ENCODE assay signal across 29 mouse cellular contexts in the genomic region with DNA sequence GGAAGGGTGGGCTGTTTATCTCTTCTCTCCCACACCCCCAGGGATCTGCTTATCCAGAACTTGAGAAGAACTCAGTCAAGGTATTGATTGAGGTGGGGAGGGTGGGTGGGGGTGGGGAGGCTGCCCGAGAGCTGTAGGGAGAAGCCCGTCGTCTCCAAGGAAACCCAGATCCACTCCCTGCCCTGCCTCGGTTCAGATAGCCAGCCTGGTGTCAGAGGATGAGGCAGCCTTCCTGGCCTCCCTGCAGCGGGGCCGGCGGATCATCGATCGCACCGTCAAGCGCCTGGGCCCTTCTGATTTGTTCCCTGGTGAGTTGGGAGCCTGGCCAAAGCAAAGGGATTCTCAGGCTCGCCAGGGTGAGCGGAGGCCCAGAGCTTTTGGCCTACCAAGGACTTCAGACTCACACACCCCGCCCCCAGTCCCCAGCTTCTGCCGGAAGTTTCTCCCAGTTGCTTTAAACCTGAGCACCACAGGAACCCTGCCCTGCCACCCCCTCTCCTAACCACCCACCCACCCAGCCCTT. TPM values are rescaled to one million over a fixed set of nuclear protein-coding genes. Genes with fewer than 3 reads are reported as not detected.
DNase-seq lines count a peak whose midpoint lies in the region; ATAC-seq and TF ChIP-seq lines count a peak whose summit lies in the region.
"Had no signal": no experiment of that assay in that cellular context is flagged by ENCODE, and none has a peak within 500 bp of the region (broad histone marks: within the 10 kb centered on the region; RNA-seq: fewer than 3 reads in every experiment).

No protein-coding gene starts in this region.

- H3K4me2 ChIP-seq in intestine, postnatal 0 days (replicated peaks; ENCODE audit: low read depth): no peak overlapping the region
- no peak overlapping the region for H3K4me2 ChIP-seq in forebrain, embryonic 16.5 days (ENCODE audit: low read length)
- H3K4me2 ChIP-seq: heart, embryonic 13.5 days; hindbrain, embryonic 13.5 days; liver, embryonic 13.5 days; neural tube, embryonic 15.5 days had no signal

- ATAC-seq in intestine, postnatal 0 days: peak; percentile 35; the same call in 1 of the 2 replicates
- no peak for ATAC-seq in forebrain, embryonic 16.5 days
- ATAC-seq: CD4-positive, CD25-positive, alpha-beta regulatory T cell, adult 4 months; forebrain, postnatal 0 days; lung, postnatal 0 days had no signal

- no peak overlapping the region for H3K9ac ChIP-seq in intestine, postnatal 0 days (ENCODE audit: low read depth, low read length)
- H3K9ac ChIP-seq in forebrain, embryonic 16.5 days (replicated peaks; ENCODE audit: low read depth, low read length): no peak overlapping the region
- H3K9ac ChIP-seq: forebrain, postnatal 0 days; hindbrain, embryonic 13.5 days; liver, embryonic 13.5 days; neural tube, embryonic 15.5 days had no signal

- peaks cover 83% of the 10 kb centered on the region for H3K36me3 ChIP-seq in E14TG2a.4 (ENCODE audit: insufficient read depth, low read length)
- peaks cover 16% of the 10 kb centered on the region; the same call in 1 of the 2 replicates for H3K36me3 ChIP-seq in intestine, postnatal 0 days (ENCODE audit: control insufficient read depth, insufficient read depth)
- H3K36me3 ChIP-seq in forebrain, embryonic 16.5 days (ENCODE audit: control insufficient read depth, insufficient read depth): no peaks in the 10 kb centered on the region

- WGBS in intestine, postnatal 0 days: 54% methylated on average over 15 of the region's 15 CpGs
- 53% methylated on average over 15 of the region's 15 CpGs for WGBS in forebrain, embryonic 16.5 days

- no peak for TF ChIP-seq CTCF in E14TG2a.4 (conservative IDR thresholded peaks at IDR 0.05; ENCODE audit: low read length)
- TF ChIP-seq CTCF in intestine, postnatal 0 days (IDR thresholded peaks at IDR 0.05; ENCODE audit: low read depth): no peak
- no peak for TF ChIP-seq CTCF in layer of hippocampus, adult 2 months (conservative IDR thresholded peaks at IDR 0.05)

- H3K4me3 ChIP-seq in E14TG2a.4 (replicated peaks; ENCODE audit: low read length): peak overlapping the region; percentile 54; the same call in 1 of the 2 replicates
- no peak overlapping the region for H3K4me3 ChIP-seq in intestine, postnatal 0 days (ENCODE audit: low read depth, low read length)
- no peak overlapping the region for H3K4me3 ChIP-seq in layer of hippocampus, adult 2 months
- H3K4me3 ChIP-seq in forebrain, embryonic 16.5 days (replicated peaks; ENCODE audit: low read length): no peak overlapping the region
- H3K4me3 ChIP-seq: forebrain, embryonic 10.5 days; heart, adult 2 months; heart, embryonic 13.5 days; hindbrain, embryonic 13.5 days; liver, embryonic 13.5 days; neural tube, embryonic 15.5 days had no signal

- peaks cover 63% of the 10 kb centered on the region for H3K4me1 ChIP-seq in E14TG2a.4 (replicated peaks; ENCODE audit: low read depth, low read length)
- no peaks in the 10 kb centered on the region for H3K4me1 ChIP-seq in intestine, postnatal 0 days (replicated peaks; ENCODE audit: control insufficient read depth, insufficient read depth, low read length)
- H3K4me1 ChIP-seq in forebrain, embryonic 16.5 days (replicated peaks; ENCODE audit: control insufficient read depth, insufficient read depth, low read length): peaks cover 3% of the 10 kb centered on the region; the same call in 1 of the 2 replicates

- no peaks in the 10 kb centered on the region for H3K27me3 ChIP-seq in E14TG2a.4 (ENCODE audit: insufficient read depth, low read length)
- no peaks in the 10 kb centered on the region for H3K27me3 ChIP-seq in intestine, postnatal 0 days (replicated peaks; ENCODE audit: control insufficient read depth, insufficient read depth, low read length)
- H3K27me3 ChIP-seq in forebrain, embryonic 16.5 days (replicated peaks; ENCODE audit: control insufficient read depth, insufficient read depth, low read length): no peaks in the 10 kb centered on the region
- H3K27me3 ChIP-seq: heart, embryonic 13.5 days; hindbrain, embryonic 13.5 days; liver, embryonic 13.5 days; neural tube, embryonic 15.5 days had no signal

- peak; percentile 61 for DNase-seq in cerebellum, adult 9-11 months
- no peak for DNase-seq in cerebellum, adult 11-12 months
- peak; percentile 70 for DNase-seq in MEL-GATA-1-ER (ENCODE audit: extremely low read depth, low read depth)
- DNase-seq in layer of hippocampus, postnatal 25 days (ENCODE audit: extremely low spot score in 1 of 2, low spot score in 1 of 2): no peak
- DNase-seq in layer of hippocampus, adult 2 months (ENCODE audit: low spot score in 2 of 2): no peak
- DNase-seq: adrenal gland, postnatal 36 days; cerebellum, adult 11 months; forebrain, postnatal 0 days; gastrocnemius, postnatal 14 days; heart, adult 2 months; heart, postnatal 14 days; kidney, adult 11 months; kidney, postnatal 4 days; left cerebral cortex, postnatal 4 days; liver, embryonic 13.5 days; right cerebral cortex, adult 18-20 months; right cerebral cortex, postnatal 4 days; thymus, postnatal 25 days had no signal

- H3K9me3 ChIP-seq in E14TG2a.4 (ENCODE audit: low read length): no peaks in the 10 kb centered on the region
- no peaks in the 10 kb centered on the region for H3K9me3 ChIP-seq in intestine, postnatal 0 days (ENCODE audit: control insufficient read depth)
- no peaks in the 10 kb centered on the region for H3K9me3 ChIP-seq in forebrain, embryonic 16.5 days (ENCODE audit: control insufficient read depth, low read length)
- H3K9me3 ChIP-seq: forebrain, embryonic 10.5 days; heart, embryonic 13.5 days; hindbrain, embryonic 13.5 days; liver, embryonic 13.5 days; neural tube, embryonic 15.5 days had no signal

- no peak overlapping the region for H3K27ac ChIP-seq in intestine, postnatal 0 days (ENCODE audit: low read depth, low read length)
- no peak overlapping the region for H3K27ac ChIP-seq in layer of hippocampus, adult 2 months
- no peak overlapping the region for H3K27ac ChIP-seq in forebrain, embryonic 16.5 days (ENCODE audit: low read length)
- H3K27ac ChIP-seq: forebrain, embryonic 10.5 days; heart, adult 2 months; heart, embryonic 13.5 days; hindbrain, embryonic 13.5 days; liver, embryonic 13.5 days; macrophage; neural tube, embryonic 15.5 days had no signal

RNA-seq across cellular contexts. Expression of gene Tcte1, which starts 8.0 kb away (rescaled TPM):
- not detected in 2 replicates for polyA plus RNA-seq in intestine, postnatal 0 days (2015; fragmentation: Nextera tagmentation; extraction: Ambion mirVana)
- total RNA-seq in layer of hippocampus, postnatal 25 days (2021): 1 to 10 TPM in 1 of 2 experiments, under 1 TPM in 1; 0.74 to 1.2 TPM
- total RNA-seq in layer of hippocampus, adult 2 months (2021): 1 to 10 TPM in 1 of 2 experiments, under 1 TPM in 1; 0.56 to 1.0 TPM
- 4.7 and 4.8 TPM in 2 replicates for polyA plus RNA-seq in forebrain, embryonic 16.5 days (2015; fragmentation: Nextera tagmentation; extraction: Ambion mirVana)
- total RNA-seq: adrenal gland, adult 18-20 months; adrenal gland, postnatal 36 days; gastrocnemius, postnatal 14 days; heart, adult 2 months had no signal
- polyA plus RNA-seq: CD4-positive, CD25-positive, alpha-beta regulatory T cell, adult 4 months; liver, embryonic 13.5 days; macrophage had no signal

RNA-seq across cellular contexts. Expression of gene Aars2, which starts 8.6 kb away (rescaled TPM):
- polyA plus RNA-seq in intestine, postnatal 0 days (2015; fragmentation: Nextera tagmentation; extraction: Ambion mirVana): 3.6 and 4.0 TPM in 2 replicates
- total RNA-seq in layer of hippocampus, postnatal 25 days (2021): 10 to 100 TPM; 21.6 to 22.7 TPM
- 10 to 100 TPM; 25.2 to 26.3 TPM for total RNA-seq in layer of hippocampus, adult 2 months (2021)
- 17.6 and 19.1 TPM in 2 replicates for polyA plus RNA-seq in forebrain, embryonic 16.5 days (2015; fragmentation: Nextera tagmentation; extraction: Ambion mirVana)

RNA-seq across cellular contexts. Expression of gene Tmem151b, which starts 34.2 kb away (rescaled TPM):
- 0.68 TPM in 2 replicates for polyA plus RNA-seq in intestine, postnatal 0 days (2015; fragmentation: Nextera tagmentation; extraction: Ambion mirVana)
- 100 to 1,000 TPM; 113 to 114 TPM for total RNA-seq in layer of hippocampus, postnatal 25 days (2021)
- 100 to 1,000 TPM; 106 to 112 TPM for total RNA-seq in layer of hippocampus, adult 2 months (2021)
- 37.4 and 41.3 TPM in 2 replicates for polyA plus RNA-seq in forebrain, embryonic 16.5 days (2015; fragmentation: Nextera tagmentation; extraction: Ambion mirVana)

RNA-seq across cellular contexts. Expression of gene Spats1, which starts 40.0 kb away (rescaled TPM):
- polyA plus RNA-seq in intestine, postnatal 0 days (2015; fragmentation: Nextera tagmentation; extraction: Ambion mirVana): 0.22 and 0.25 TPM in 2 replicates
- total RNA-seq in layer of hippocampus, postnatal 25 days (2021): 1 to 10 TPM; 4.3 to 5.5 TPM
- total RNA-seq in layer of hippocampus, adult 2 months (2021): 1 to 10 TPM; 4.8 TPM
- 1.1 and 1.5 TPM in 2 replicates for polyA plus RNA-seq in forebrain, embryonic 16.5 days (2015; fragmentation: Nextera tagmentation; extraction: Ambion mirVana)
- total RNA-seq: adrenal gland, adult 18-20 months; adrenal gland, postnatal 36 days had no signal
- polyA plus RNA-seq: heart, adult 2 months; macrophage had no signal

RNA-seq across cellular contexts. Expression of gene Nfkbie, which starts 40.2 kb away (rescaled TPM):
- 3.8 and 4.0 TPM in 2 replicates for polyA plus RNA-seq in intestine, postnatal 0 days (2015; fragmentation: Nextera tagmentation; extraction: Ambion mirVana)
- total RNA-seq in layer of hippocampus, postnatal 25 days (2021): 1 to 10 TPM; 2.6 to 3.2 TPM
- 1 to 10 TPM; 2.6 to 2.7 TPM for total RNA-seq in layer of hippocampus, adult 2 months (2021)
- 3.9 and 5.0 TPM in 2 replicates for polyA plus RNA-seq in forebrain, embryonic 16.5 days (2015; fragmentation: Nextera tagmentation; extraction: Ambion mirVana)

Comparison
In these comparisons a context has a peak if more than half of its experiments do, and no peak if none do; other contexts are left out.
1. DNase-seq: peak in cerebellum, adult 9-11 months (single experiment) and MEL-GATA-1-ER (single experiment); none in cerebellum, adult 11-12 months (single experiment), layer of hippocampus, postnatal 25 days (0 of 2) and layer of hippocampus, adult 2 months (0 of 2).